Mouse (Mus musculus): ENCODE data around the gene Wwp2.

GRCm38 (mm10) chr8:107391136-107391516, 45.0 kb upstream of the Wwp2 start:
- TF ChIP-seq POLR2A (IDR thresholded peaks at IDR 0.05; ENCODE audit: low read depth, low read length) (no peak), CTCF (IDR thresholded peaks at IDR 0.05; ENCODE audit: borderline replicate concordance, insufficient read depth, low read length) (no peak)
